Mouse (Mus musculus) spleen, adult 2 months (tissue): ENCODE measurements at regions not wholly inside any gene's neighbourhood (a gene's known extent, or its start where the extent isn't known, plus 50 kb on each side); places are given as distances from the start of the nearest gene placed in this dataset.

Source experiments
- DNase-seq, 2 experiments: peaks; one replicate each; pipeline versions ENCODE4 v3.0.0 to v3.0.0-alpha.2; 2012 to 2021; ENCODE audit warnings: low spot score in 2 of 2, low read depth in 1 of 2
- H3K27ac ChIP-seq: fragments of 200-500 bp; 2 replicates; pipeline ENCODE4 v1.5.1; 2012; ENCODE audit warnings: low read length, inconsistent platforms; ENCODE audit not compliant: insufficient read depth
- H3K27me3 ChIP-seq: fragments of 200-500 bp; 2 replicates; pipeline ENCODE4 v1.6.1; 2012; ENCODE audit warnings: mild to moderate bottlenecking, moderate library complexity, low read length, inconsistent platforms; ENCODE audit not compliant: control insufficient read depth, insufficient read depth
- H3K36me3 ChIP-seq: fragments of 200-500 bp; 2 replicates; pipeline ENCODE4 v1.6.1; 2012; ENCODE audit warnings: mild to moderate bottlenecking, low read length, inconsistent platforms; ENCODE audit not compliant: control insufficient read depth, insufficient read depth
- H3K4me1 ChIP-seq: fragments of 200-500 bp; 2 replicates; pipeline ENCODE4 v1.6.1; 2011; ENCODE audit warnings: inconsistent platforms; ENCODE audit not compliant: control insufficient read depth, insufficient read depth, insufficient read length
- H3K4me3 ChIP-seq: fragments of 200-500 bp; 2 replicates; pipeline ENCODE4 v1.5.1; 2011; ENCODE audit warnings: mild to moderate bottlenecking, inconsistent platforms; ENCODE audit not compliant: insufficient read depth, insufficient read length; ENCODE audit errors: extremely low read depth
- CTCF ChIP-seq: fragments of 200-500 bp; IDR thresholded peaks from 2 replicates; pipeline ENCODE4 v1.5.1; 2011; ENCODE audit warnings: mild to moderate bottlenecking, inconsistent platforms; ENCODE audit not compliant: insufficient read depth, insufficient read length, insufficient replicate concordance; ENCODE audit errors: extremely low read depth
- POLR2A ChIP-seq: fragments of 200-500 bp; IDR thresholded peaks from 2 replicates; pipeline ENCODE4 v1.6.1; 2011; ENCODE audit warnings: low read depth, low read length, inconsistent platforms
- WGBS: fragments of 180-500 bp; shearing (Covaris S2); methylation state at CpG from one replicate; pipeline ENCODE4 v1.1.7; 2018; 5-methylcytosine and 5-hydroxymethylcytosine counted together

DNA sequence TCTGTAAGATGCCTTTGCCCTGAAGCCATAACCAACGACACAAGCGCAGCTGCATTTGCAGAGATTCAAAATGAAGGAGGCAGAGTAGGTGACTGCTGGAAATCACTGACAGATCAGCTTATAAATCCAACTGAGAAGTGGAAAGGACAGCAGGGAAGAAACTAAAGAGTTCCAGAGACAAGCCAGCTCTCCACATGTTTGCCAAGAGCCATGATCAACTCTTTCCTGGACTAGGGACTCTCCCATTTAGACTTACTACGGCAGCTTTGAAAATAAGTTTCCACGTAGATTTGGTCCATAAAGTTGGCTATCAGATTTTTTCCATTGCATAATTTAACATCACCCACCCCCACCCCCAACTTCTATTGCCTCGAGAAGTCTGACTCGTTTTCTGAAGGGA, 269.7 kb downstream of the Ndfip2 start:
- Histone ChIP-seq H3K4me1 (no peaks in the 10 kb centered on the region), H3K4me3 (no peak overlapping the region), H3K27ac (no peak overlapping the region), H3K36me3 (no peaks in the 10 kb centered on the region), H3K27me3 (no peaks in the 10 kb centered on the region)
- DNase-seq = no peak
- TF ChIP-seq POLR2A = no peak
- TF ChIP-seq CTCF = no peak
- WGBS = 85% methylated on average over 6 of the region's 6 CpGs

GRCm38 (mm10) chr14:105523849-105524248, 265.5 kb downstream of the Ndfip2 start:
- H3K4me3 ChIP-seq = no peak overlapping the region
- TF ChIP-seq CTCF (no peak), POLR2A (no peak)
- 93% methylated on average over 4 of the region's 4 CpGs for WGBS
- H3K27ac ChIP-seq = no peak overlapping the region
- H3K27me3 ChIP-seq = no peaks in the 10 kb centered on the region
- DNase-seq = no peak
- H3K36me3 ChIP-seq = no peaks in the 10 kb centered on the region
- H3K4me1 ChIP-seq = no peaks in the 10 kb centered on the region

DNA sequence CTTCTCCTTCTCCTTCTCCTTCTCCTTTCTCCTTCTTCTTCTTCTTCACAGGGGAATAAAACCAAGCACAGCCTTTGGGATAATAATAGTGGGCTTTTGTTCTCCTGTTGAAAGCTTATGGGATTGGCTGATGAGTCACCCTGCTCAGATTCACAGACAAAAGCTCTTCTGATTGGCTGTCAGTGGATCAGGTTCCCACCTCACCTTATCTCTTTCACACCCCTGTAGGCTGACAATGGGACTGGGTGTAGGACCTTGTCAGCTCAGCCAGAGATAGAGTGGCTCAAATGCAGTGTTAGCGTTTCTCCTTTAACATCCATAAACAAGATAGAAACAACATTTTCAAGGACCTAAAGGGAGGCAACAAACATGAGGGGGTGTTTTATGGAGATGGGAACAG, 263.9 kb downstream of the Ndfip2 start:
- Histone ChIP-seq H3K27ac (no peak overlapping the region), H3K4me1 (no peaks in the 10 kb centered on the region), H3K27me3 (no peaks in the 10 kb centered on the region), H3K36me3 (no peaks in the 10 kb centered on the region), H3K4me3 (no peak overlapping the region)
- 80% methylated on average over 1 of the region's 1 CpGs for WGBS
- TF ChIP-seq POLR2A (no peak), CTCF (no peak)
- no peak for DNase-seq

DNA sequence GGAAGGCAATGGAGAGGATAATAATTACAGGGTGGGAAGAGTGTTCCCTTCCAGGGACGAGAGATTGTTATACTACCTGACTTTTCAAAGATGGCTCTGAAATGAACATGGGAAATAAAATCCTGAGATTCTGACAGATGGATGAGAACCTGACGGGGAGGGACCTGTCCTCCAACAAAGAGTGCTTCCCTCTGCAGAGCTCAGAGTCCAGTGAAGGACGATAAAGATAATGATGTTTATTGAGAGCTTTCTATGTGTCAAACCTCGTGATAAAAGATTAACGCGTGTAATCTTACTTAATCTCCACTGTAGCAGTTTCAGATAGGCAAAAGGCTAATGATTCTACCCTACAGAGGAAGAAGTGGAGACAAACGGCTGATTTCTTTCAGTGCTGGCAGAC, 260.3 kb downstream of the Ndfip2 start:
- Histone ChIP-seq H3K36me3 (no peaks in the 10 kb centered on the region), H3K27ac (no peak overlapping the region), H3K4me1 (no peaks in the 10 kb centered on the region), H3K4me3 (no peak overlapping the region), H3K27me3 (no peaks in the 10 kb centered on the region)
- WGBS = 87% methylated on average over 7 of the region's 7 CpGs
- no peak for TF ChIP-seq POLR2A
- no peak for TF ChIP-seq CTCF
- DNase-seq = no peak

DNA sequence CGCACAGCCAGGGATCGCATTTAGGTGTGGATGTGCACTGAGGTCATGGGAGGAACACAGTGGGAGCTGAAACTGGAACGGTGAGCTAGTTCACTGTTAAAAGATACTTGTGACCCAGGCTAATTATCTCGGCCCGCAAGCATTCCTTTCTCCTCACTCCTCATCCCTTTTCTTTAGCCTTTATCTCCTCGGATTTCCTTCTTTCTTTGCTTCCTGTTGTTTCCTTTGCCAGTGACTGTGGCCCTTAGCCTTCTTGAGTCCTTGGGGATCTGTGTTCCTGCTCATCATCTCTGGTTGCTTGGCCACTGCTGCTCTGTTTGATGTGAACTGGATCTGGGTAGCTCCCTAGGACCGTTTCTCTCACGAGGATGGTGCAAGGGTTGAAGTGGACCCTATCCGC, 256.0 kb downstream of the Ndfip2 start:
- WGBS = 87% methylated on average over 9 of the region's 9 CpGs
- Histone ChIP-seq H3K4me3 (no peak overlapping the region), H3K27ac (no peak overlapping the region), H3K4me1 (no peaks in the 10 kb centered on the region), H3K36me3 (no peaks in the 10 kb centered on the region), H3K27me3 (no peaks in the 10 kb centered on the region)
- TF ChIP-seq CTCF = no peak
- no peak for TF ChIP-seq POLR2A
- DNase-seq = no peak

- Histone ChIP-seq H3K4me1 (no peaks in the 10 kb centered on the region), H3K36me3 (no peaks in the 10 kb centered on the region), H3K27me3 (no peaks in the 10 kb centered on the region), H3K4me3 (no peak overlapping the region), H3K27ac (no peak overlapping the region)
- WGBS = 93% methylated on average over 12 of the region's 12 CpGs
- TF ChIP-seq CTCF = no peak
- no peak for TF ChIP-seq POLR2A
- DNase-seq = no peak
Measured at GRCm38 (mm10) chr14:105512914-105513677, 254.7 kb downstream of the Ndfip2 start.

DNA sequence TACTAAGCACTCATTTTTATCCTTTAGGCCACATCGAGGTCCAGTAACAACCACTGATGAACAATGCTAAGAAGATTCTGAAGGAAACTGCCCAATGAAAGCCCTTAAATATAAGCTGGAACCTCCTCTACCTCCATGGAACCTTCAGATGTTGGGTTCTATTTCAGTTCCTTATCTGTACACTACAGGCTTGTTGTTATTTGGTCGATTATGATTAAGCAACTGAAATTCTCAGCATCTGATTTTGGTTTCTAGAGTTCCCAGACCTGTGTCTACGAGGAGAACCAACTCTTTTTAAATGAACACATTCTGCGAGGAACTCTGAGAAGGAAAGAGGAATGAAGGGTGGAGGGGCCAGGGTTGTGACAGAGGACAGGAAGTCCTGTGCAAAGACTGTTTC, 253.5 kb downstream of the Ndfip2 start:
- Histone ChIP-seq H3K27me3 (no peaks in the 10 kb centered on the region), H3K4me1 (no peaks in the 10 kb centered on the region), H3K36me3 (no peaks in the 10 kb centered on the region), H3K4me3 (no peak overlapping the region), H3K27ac (no peak overlapping the region)
- DNase-seq = no peak
- 68% methylated on average over 4 of the region's 4 CpGs for WGBS
- TF ChIP-seq POLR2A (no peak), CTCF (no peak)
